Mouse (Mus musculus): ENCODE measurements around the gene Pou6f1.
"Not testable (repeated sequence)": the region's sequence is repeated elsewhere in the genome, so short reads cannot be mapped to it uniquely, and the experiment has no call there.

Gene Pou6f1

GRCm38 (mm10) chr15:100619200-100619599 lies 19.4 kb upstream of the Pou6f1 start:
- no peak for DNase-seq (ENCODE audit: low spot score in 2 of 2)

- DNase-seq (ENCODE audit: low spot score in 2 of 2) = no peak
Measured at GRCm38 (mm10) chr15:100616221-100616620, 16.4 kb upstream of the Pou6f1 start.

- DNase-seq (ENCODE audit: low spot score in 2 of 2) = peak; percentile 79 to 85
Measured at GRCm38 (mm10) chr15:100615825-100616220, 16.0 kb upstream of the Pou6f1 start.

- peak; percentile 96 to 97 for DNase-seq (ENCODE audit: low spot score in 2 of 2)
Measured at GRCm38 (mm10) chr15:100614996-100615824, 15.4 kb upstream of the Pou6f1 start, which contains the start of gene Dazap2. Dazap2 (plus strand) TSS chr15:100615349.

- DNase-seq (ENCODE audit: low spot score in 2 of 2) = no peak
Measured at GRCm38 (mm10) chr15:100614218-100614995, 14.6 kb upstream of the Pou6f1 start.

GRCm38 (mm10) chr15:100613584-100613983 lies 13.8 kb upstream of the Pou6f1 start:
- DNase-seq (ENCODE audit: low spot score in 2 of 2) = peak in 1 of 2 experiments; percentile 66

- no peak for DNase-seq (ENCODE audit: low spot score in 2 of 2)
Measured at GRCm38 (mm10) chr15:100612432-100612831, 12.6 kb upstream of the Pou6f1 start.

GRCm38 (mm10) chr15:100611951-100612350 lies 12.2 kb upstream of the Pou6f1 start:
- DNase-seq (ENCODE audit: low spot score in 2 of 2) = no peak

GRCm38 (mm10) chr15:100606677-100607076 lies 6.9 kb upstream of the Pou6f1 start:
- not testable (repeated sequence) for DNase-seq (ENCODE audit: low spot score in 2 of 2)

GRCm38 (mm10) chr15:100601669-100602068 lies 1.9 kb upstream of the Pou6f1 start:
- no peak for DNase-seq (ENCODE audit: low spot score in 2 of 2)

GRCm38 (mm10) chr15:100600696-100601272 lies 1.0 kb upstream of the Pou6f1 start:
- DNase-seq (ENCODE audit: low spot score in 2 of 2) = no peak

GRCm38 (mm10) chr15:100600047-100600695 lies 387 bp upstream of the Pou6f1 start:
- DNase-seq (ENCODE audit: low spot score in 2 of 2) = peak; percentile 80 to 83

GRCm38 (mm10) chr15:100598883-100599275 lies 905 bp downstream of the Pou6f1 start:
- DNase-seq (ENCODE audit: low spot score in 2 of 2) = peak in 1 of 2 experiments; percentile 37

GRCm38 (mm10) chr15:100598287-100598882 lies 1.4 kb downstream of the Pou6f1 start:
- DNase-seq (ENCODE audit: low spot score in 2 of 2) = no peak

GRCm38 (mm10) chr15:100592817-100593216 lies 7.0 kb downstream of the Pou6f1 start:
- DNase-seq (ENCODE audit: low spot score in 2 of 2) = no peak

- no peak for DNase-seq (ENCODE audit: low spot score in 2 of 2)
Measured at GRCm38 (mm10) chr15:100590436-100590835, 9.3 kb downstream of the Pou6f1 start.

GRCm38 (mm10) chr15:100588297-100588696 lies 11.5 kb downstream of the Pou6f1 start:
- DNase-seq (ENCODE audit: low spot score in 2 of 2) = no peak

- no peak for DNase-seq (ENCODE audit: low spot score in 2 of 2)
Measured at GRCm38 (mm10) chr15:100587166-100587565, 12.6 kb downstream of the Pou6f1 start.

- DNase-seq (ENCODE audit: low spot score in 2 of 2) = no peak
Measured at GRCm38 (mm10) chr15:100585931-100586330, 13.9 kb downstream of the Pou6f1 start.

GRCm38 (mm10) chr15:100580108-100580507 lies 19.7 kb downstream of the Pou6f1 start:
- DNase-seq (ENCODE audit: low spot score in 2 of 2) = no peak

- no peak for DNase-seq (ENCODE audit: low spot score in 2 of 2)
Measured at GRCm38 (mm10) chr15:100577972-100578371, 21.8 kb downstream of the Pou6f1 start.
